Mouse (Mus musculus): ENCODE results near the gene Tdrd12.
"Not testable (repeated sequence)": the region's sequence is repeated elsewhere in the genome, so short reads cannot be mapped to it uniquely, and the experiment has no call there.

Gene Tdrd12

GRCm38 (mm10) chr7:35537562-35537961 lies at the start of gene Tdrd12:
Tdrd12 (minus strand) TSS chr7:35537745.
- DNase-seq: no peak

DNA sequence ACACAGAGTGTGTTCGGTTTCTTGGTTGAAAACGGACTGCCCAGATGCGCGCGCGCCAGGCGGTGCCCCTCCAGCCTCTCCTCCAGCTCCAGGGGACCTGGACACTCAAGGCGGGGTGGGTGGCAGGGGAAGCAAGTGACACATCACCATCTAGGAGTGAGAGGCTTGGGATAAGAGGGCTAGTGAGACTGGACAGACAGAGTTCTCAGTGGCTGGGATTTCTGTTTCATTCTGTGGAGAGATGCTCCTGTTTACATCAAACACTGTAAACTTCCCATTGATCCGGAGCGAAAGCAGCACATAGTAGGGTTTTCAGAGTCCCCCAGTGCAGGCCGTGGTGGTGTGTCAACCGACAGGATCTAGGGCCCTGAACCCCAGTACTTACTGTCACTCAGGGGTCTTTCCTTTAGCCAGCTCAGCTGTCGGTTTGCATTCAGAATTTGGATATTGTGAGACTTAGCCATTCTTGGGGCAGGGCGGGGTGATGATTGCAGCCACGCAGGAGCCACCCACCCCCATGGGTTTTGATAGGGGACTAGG lies 49.4 kb upstream of the Tdrd12 start:
- peak; percentile 41 for DNase-seq

GRCm38 (mm10) chr7:35586055-35586905 lies 48.7 kb upstream of the Tdrd12 start, which contains the start of gene Ankrd27:
Ankrd27 (plus strand) TSS chr7:35586244.
- DNase-seq: peak; percentile 95

GRCm38 (mm10) chr7:35585191-35586054 lies 47.9 kb upstream of the Tdrd12 start, which contains the start of gene Rgs9bp:
Rgs9bp (minus strand) TSS chr7:35585582.
- DNase-seq: peak; percentile 42

DNA sequence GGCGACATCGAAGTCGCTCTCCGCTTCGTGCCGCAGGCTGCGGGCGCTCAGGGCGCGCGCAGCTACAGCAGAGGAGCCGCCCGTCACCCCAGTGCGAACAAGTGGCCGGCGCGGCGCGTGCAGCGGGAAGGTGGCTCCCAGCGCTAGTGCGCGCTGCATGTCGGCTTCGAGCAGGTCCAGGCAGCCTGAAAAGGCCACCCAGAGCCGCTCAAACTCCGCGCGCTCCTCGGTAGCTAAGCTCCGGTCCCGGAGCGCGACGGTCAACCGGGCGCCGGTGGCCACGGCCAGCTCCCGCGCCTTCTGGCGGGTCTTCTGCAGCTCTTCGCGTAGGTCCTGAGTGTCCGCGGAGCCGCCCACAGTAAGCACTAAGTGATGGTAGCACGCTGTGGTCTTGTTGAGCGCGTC lies 47.2 kb upstream of the Tdrd12 start:
- no peak for DNase-seq

DNA sequence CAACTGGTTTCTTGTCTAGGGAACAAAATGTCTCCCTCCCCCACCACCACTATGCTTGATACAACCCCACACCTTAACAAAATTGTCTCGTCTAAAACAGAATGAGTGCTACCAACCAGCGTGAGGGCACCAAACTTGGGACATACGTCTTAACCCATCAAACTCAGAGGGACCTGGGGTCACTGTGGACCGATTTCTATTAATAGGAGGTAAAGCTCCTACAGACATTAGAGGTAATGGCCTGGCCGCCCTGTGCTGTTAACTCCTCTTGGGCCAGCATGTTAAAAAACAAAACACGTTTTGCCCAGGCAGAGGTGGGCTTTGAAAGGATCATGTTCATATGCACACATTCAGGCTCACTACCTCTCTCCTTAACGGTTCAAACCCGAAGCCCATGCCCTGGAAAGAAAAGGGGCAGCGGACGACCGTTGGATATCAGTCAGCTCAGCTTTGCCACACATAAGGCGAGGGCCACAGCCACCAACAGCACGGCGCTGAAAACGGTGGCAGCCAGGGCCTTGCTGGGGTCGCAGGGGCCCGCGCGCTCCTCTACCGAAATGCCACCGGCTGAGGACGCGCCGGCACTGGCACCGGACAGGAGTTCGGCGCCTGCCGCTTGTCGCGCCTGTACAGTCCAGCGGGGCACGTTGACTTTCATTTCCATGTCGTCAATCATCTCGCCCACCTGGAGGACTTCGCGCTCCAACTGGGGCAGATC lies 46.7 kb upstream of the Tdrd12 start:
- DNase-seq: no peak

- no peak for DNase-seq
Measured at GRCm38 (mm10) chr7:35583476-35584025, 46.0 kb upstream of the Tdrd12 start.

DNA sequence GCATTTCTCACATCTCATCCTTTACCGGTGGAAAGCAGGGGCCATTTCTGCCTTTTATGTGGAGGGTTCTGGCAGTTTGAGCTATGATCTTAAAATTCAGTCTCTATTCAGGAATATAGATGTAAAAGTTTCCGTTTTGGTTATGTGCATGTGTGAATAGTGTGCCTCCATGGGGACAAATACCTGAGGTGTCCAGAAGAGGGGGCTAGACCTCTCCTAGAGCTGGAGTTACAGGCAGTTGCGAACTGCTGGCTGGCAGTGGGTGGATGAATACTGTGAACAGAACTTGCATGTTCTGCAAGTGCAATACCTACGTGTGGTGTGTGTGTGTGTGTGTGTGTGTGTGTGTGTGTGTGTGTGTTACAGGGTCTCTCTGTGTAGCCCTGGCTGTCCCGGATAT lies 45.2 kb upstream of the Tdrd12 start:
- no peak for DNase-seq

GRCm38 (mm10) chr7:35579849-35580248 lies 42.3 kb upstream of the Tdrd12 start:
- DNase-seq: no peak

- DNase-seq: not testable (repeated sequence)
Measured at GRCm38 (mm10) chr7:35570883-35571282, 33.3 kb upstream of the Tdrd12 start.

DNA sequence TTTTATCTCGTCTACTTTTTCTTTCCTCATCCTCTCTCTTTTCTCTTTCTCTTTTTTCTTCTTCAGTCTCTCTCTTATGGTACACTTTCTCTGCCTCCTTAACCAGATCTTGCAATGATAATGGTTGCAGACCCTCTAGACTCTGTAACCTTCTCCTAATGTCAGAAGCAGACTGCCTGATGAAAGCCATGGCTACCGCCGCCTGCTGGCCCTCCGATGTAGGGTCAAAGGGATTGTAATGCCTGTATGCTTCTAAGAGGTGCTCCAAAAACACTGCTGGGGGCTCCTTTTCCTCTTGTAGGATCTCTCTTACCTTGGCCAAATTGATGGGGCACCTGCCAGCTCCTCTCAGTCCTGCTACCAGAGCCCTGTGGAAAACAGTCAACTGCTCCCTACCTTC lies 32.2 kb upstream of the Tdrd12 start:
- not testable (repeated sequence) for DNase-seq

GRCm38 (mm10) chr7:35565965-35566364 lies 28.4 kb upstream of the Tdrd12 start:
- DNase-seq: not testable (repeated sequence)

GRCm38 (mm10) chr7:35564872-35565271 lies 27.3 kb upstream of the Tdrd12 start:
- not testable (repeated sequence) for DNase-seq

DNA sequence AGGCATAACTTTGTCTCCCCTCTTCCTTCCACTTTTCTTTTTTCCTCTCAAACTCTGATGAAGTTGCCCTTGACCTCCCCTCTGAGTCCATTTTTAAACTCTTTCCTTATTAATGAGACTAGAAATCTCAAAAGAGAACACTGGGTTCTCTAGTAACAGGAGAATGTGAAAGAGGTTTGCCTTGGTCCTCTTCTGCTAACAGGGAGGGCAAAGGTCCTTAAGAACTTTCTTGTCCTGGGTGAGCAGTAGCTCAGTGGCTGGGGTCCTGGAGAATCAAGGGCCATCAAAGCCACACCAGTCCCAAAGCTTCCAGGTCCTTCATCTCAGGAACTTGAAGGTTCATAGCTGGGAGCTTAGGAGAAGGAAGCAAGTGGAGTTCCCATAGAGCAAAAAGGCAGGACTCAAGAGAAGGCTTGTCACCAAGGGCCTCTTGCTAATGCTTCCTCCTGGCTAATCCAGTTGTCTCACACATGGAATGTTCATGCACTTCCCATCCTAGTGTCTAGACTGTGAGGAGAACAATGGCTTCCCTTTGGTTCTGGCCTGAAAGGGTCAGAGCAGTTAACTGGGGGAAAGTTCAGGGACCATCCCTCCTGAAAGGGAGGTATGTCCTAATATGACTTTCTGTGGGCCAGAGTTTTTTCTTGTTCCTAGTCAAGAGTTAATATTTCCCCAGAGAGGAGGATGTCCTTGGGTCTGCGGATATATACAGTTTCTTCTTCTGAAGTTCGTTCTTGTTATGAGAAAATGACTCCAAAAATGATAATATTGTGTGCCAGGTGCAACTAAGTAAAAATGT lies 26.7 kb upstream of the Tdrd12 start:
- DNase-seq: no peak

GRCm38 (mm10) chr7:35563071-35563470 lies 25.5 kb upstream of the Tdrd12 start:
- no peak for DNase-seq

GRCm38 (mm10) chr7:35559838-35560237 lies 22.3 kb upstream of the Tdrd12 start:
- DNase-seq: no peak

- no peak for DNase-seq
Measured at GRCm38 (mm10) chr7:35558681-35559080, 21.1 kb upstream of the Tdrd12 start.

DNA sequence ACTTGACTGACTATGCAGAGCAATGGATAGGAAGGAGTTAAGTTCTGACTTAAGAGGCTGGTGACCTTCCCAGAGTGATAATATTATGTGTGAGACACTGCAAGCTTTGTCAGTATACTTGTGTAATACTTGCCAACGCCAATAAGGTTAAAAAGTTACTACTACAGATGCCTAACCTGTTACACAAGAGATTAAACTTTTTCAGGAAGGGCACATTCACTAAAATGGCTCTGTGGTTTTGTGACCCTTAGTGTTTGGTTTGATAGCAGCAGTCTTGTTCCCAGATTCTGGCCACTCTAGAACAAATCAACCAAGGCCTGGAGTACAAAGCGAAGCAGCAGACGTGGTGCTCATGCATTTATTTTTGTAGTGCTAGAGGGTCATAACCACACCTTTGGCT lies 20.0 kb upstream of the Tdrd12 start:
- DNase-seq: no peak

- DNase-seq: no peak
Measured at GRCm38 (mm10) chr7:35556905-35557304, 19.4 kb upstream of the Tdrd12 start.

DNA sequence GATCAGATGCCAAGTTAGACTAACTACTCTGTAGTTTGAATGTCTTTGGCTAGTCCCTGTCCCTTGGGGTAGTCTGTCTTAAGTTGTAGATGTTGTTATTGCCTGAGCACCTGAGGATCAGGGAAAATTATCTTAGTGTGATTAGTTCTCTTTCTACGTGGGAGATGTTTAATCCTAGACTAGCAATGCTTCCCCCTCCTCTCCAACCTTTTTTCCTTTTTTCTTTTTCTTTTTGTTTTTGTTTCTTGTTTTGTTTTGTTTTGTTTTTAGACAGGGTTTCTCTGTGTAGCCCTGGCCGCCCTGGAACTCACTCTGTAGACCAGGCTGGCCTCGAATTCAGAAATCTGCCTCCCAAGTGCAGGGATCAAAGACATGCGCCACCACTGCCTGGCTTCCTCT lies 18.7 kb upstream of the Tdrd12 start, which contains the start of gene Nudt19:
TSS of gene Nudt19 (minus strand) at position 100 of the 399 bp plus-strand sequence.
- DNase-seq: no peak

Measured in cerebellum, adult 9-11 months (tissue).